Mouse (Mus musculus) lung, postnatal 4 days (tissue): ENCODE data around the gene Mapk1.

ENCODE experiments used
- DNase-seq, 2 experiments: peaks; one replicate each; pipeline ENCODE4 v3.0.0; 2021

The Mapk1 gene

GRCm38 (mm10) chr16:17018071-17018470 lies 34.9 kb downstream of the Mapk1 start:
- no peak for DNase-seq

GRCm38 (mm10) chr16:17024469-17025148 lies 41.4 kb downstream of the Mapk1 start:
- DNase-seq, result peak; percentile 23 to 52

GRCm38 (mm10) chr16:17029971-17030695 lies 47.0 kb downstream of the Mapk1 start:
- DNase-seq, result no peak

- DNase-seq, result no peak
Measured at GRCm38 (mm10) chr16:17033754-17034153, 50.6 kb downstream of the Mapk1 start.

- no peak for DNase-seq
Measured at GRCm38 (mm10) chr16:17040716-17041115, 57.5 kb downstream of the Mapk1 start.

GRCm38 (mm10) chr16:17041417-17041816 lies 58.2 kb downstream of the Mapk1 start:
- DNase-seq, result no peak

- DNase-seq, result no peak
Measured at GRCm38 (mm10) chr16:17044320-17044719, 61.1 kb downstream of the Mapk1 start.

GRCm38 (mm10) chr16:17045287-17045686 lies 62.1 kb downstream of the Mapk1 start:
- no peak for DNase-seq

- DNase-seq, result no peak
Measured at GRCm38 (mm10) chr16:17049886-17050285, 66.7 kb downstream of the Mapk1 start.

GRCm38 (mm10) chr16:17052087-17052486 lies 68.9 kb downstream of the Mapk1 start:
- no peak for DNase-seq

- no peak for DNase-seq
Measured at GRCm38 (mm10) chr16:17053903-17054302, 70.7 kb downstream of the Mapk1 start.

- DNase-seq, result no peak
Measured at GRCm38 (mm10) chr16:17055584-17055983, 72.4 kb downstream of the Mapk1 start.

- DNase-seq, result no peak
Measured at GRCm38 (mm10) chr16:17062338-17062737, 79.2 kb downstream of the Mapk1 start.

GRCm38 (mm10) chr16:17067552-17067951 lies 84.4 kb downstream of the Mapk1 start:
- DNase-seq, result no peak

- DNase-seq, result peak; percentile 91 to 92
Measured at GRCm38 (mm10) chr16:17069511-17070443, 86.6 kb downstream of the Mapk1 start, which contains the start of gene Ypel1. Gene Ypel1 (plus strand): TSS chr16:17069696.

- no peak for DNase-seq
Measured at GRCm38 (mm10) chr16:17070716-17071115, 87.5 kb downstream of the Mapk1 start.

- DNase-seq, result no peak
Measured at GRCm38 (mm10) chr16:17073000-17073399, 89.8 kb downstream of the Mapk1 start.

GRCm38 (mm10) chr16:17076301-17076700 lies 93.1 kb downstream of the Mapk1 start:
- no peak for DNase-seq

- no peak for DNase-seq
Measured at GRCm38 (mm10) chr16:17076869-17077268, 93.7 kb downstream of the Mapk1 start.

GRCm38 (mm10) chr16:17078101-17078500 lies 94.9 kb downstream of the Mapk1 start:
- peak; percentile 69 to 90 for DNase-seq

- peak; percentile 51 to 75 for DNase-seq
Measured at GRCm38 (mm10) chr16:17082121-17082792, 99.1 kb downstream of the Mapk1 start.

GRCm38 (mm10) chr16:17085636-17086035 lies 102.5 kb downstream of the Mapk1 start:
- DNase-seq, result peak in 1 of 2 experiments; percentile 37

- no peak for DNase-seq
Measured at GRCm38 (mm10) chr16:17086241-17086640, 103.1 kb downstream of the Mapk1 start.
